Mouse (Mus musculus): ENCODE measurements around the gene Trim46. TPM values are rescaled to one million over a fixed set of nuclear protein-coding genes. Genes with fewer than 3 reads are reported as not detected.

Gene Trim46
- polyA plus RNA-seq, 1 experiment = not detected

DNA sequence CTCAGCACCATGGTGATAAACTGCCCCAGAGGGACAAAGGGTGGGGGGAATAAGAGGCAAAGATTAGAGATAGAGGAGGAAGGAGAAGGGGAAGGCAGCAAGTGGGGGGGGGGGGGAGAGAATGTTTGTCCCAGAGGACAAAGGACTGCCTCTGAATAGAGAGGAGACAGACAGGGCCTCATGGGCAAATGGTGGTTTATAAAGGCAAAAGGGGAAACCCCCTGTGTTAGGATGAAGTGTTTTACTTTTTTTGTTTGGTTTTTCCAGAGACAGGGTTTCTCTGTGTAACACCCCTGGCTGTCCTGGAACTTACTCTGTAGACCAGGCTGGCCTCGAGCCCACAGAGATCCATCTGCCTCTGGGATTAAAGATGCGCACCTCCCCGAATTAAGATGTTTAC lies 14.1 kb upstream of the Trim46 start:
- no peak for TF ChIP-seq CTCF (IDR thresholded peaks at IDR 0.05; ENCODE audit: insufficient read depth, low read depth, low read length)
- TF ChIP-seq POLR2A (IDR thresholded peaks at IDR 0.05; ENCODE audit: insufficient read depth, low read depth, low read length) = no peak
- no peak overlapping the region for H3K27ac ChIP-seq (ENCODE audit: insufficient read depth, low read depth, low read length)
- no peak overlapping the region for H3K4me3 ChIP-seq (ENCODE audit: insufficient read depth, low read depth, low read length)
- WGBS = 75% methylated on average over 3 of the region's 3 CpGs
- no peaks in the 10 kb centered on the region for H3K4me1 ChIP-seq (ENCODE audit: control insufficient read depth, insufficient read depth, low read length)

DNA sequence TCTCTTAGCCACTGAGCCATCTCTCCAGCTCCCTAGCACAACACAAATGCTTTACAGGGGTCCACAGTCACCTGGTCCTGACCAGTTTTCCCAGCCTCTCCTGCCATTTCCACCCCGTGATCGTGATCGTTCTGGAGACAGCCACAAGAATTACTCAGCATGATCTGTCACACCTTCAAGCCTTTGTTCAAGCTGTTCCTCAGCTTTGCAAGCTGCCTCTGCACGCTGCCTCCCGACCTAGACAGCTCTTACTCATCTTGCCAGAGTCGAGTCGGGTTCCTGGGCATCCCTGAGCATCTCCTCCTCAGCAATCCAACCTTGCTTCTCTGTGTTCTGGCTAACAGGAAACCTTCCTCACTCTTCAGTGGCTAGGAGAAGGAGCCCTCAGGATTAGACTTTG lies 13.0 kb upstream of the Trim46 start, which contains the start of gene Dpm3:
Dpm3 (plus strand) TSS at position 283 of the 400 bp plus-strand sequence.
- 37% methylated on average over 7 of the region's 7 CpGs for WGBS
- Histone ChIP-seq H3K4me3 (ENCODE audit: insufficient read depth, low read depth, low read length) (no peak within 1 kb of the TSS), H3K27ac (ENCODE audit: insufficient read depth, low read depth, low read length) (no peak within 1 kb of the TSS), H3K4me1 (ENCODE audit: control insufficient read depth, insufficient read depth, low read length) (no peaks in the 10 kb centered on the region)
- TF ChIP-seq POLR2A (IDR thresholded peaks at IDR 0.05; ENCODE audit: insufficient read depth, low read depth, low read length) = no peak
- no peak for TF ChIP-seq CTCF (IDR thresholded peaks at IDR 0.05; ENCODE audit: insufficient read depth, low read depth, low read length)

DNA sequence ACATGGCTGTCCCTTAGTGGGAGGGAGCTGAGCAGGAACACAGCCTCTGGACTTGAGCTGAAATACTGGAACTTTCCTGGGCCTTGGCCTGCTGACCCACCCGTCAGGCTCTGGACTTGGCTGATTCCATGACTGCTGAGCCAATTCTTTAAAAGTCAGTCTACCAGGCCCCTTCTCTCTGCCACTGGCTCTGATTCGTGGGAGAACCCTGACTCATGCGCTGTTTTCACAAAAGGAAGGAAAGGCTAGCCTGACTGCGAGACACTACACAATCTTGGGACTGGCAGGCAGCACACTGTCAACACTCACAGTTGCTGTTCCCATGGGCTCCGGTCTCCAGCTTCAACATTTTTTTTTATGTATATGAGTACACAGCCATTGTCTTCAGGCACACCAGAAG lies 10.1 kb upstream of the Trim46 start:
- TF ChIP-seq POLR2A (IDR thresholded peaks at IDR 0.05; ENCODE audit: insufficient read depth, low read depth, low read length) (no peak), CTCF (IDR thresholded peaks at IDR 0.05; ENCODE audit: insufficient read depth, low read depth, low read length) (no peak)
- H3K4me1 ChIP-seq (ENCODE audit: control insufficient read depth, insufficient read depth, low read length) = peaks cover 4% of the 10 kb centered on the region
- WGBS = 66% methylated on average over 5 of the region's 5 CpGs
- H3K27ac ChIP-seq (ENCODE audit: insufficient read depth, low read depth, low read length) = no peak overlapping the region
- no peak overlapping the region for H3K4me3 ChIP-seq (ENCODE audit: insufficient read depth, low read depth, low read length)

DNA sequence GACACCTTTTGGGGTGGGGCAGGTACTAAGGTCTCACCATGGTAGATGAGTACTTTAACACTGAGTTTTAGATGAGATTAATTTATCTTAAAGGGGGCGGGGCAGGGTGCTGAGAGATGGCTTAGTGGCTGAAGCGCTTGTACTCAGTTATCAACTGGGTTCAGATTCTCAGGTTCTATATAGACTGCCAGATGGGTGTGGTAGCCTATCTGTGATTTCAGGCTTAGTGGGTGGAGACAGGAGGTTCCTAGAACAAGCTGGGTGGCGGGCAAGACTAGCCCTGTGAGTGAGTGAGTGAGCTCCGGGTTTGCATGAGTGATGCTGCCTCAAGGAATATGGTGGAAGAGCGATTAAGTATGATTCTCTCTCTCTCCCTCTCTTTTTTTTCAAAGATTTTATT lies 8.9 kb upstream of the Trim46 start:
- Histone ChIP-seq H3K27ac (ENCODE audit: insufficient read depth, low read depth, low read length) (no peak overlapping the region), H3K4me1 (ENCODE audit: control insufficient read depth, insufficient read depth, low read length) (peaks cover 5% of the 10 kb centered on the region), H3K4me3 (ENCODE audit: insufficient read depth, low read depth, low read length) (no peak overlapping the region)
- TF ChIP-seq CTCF (IDR thresholded peaks at IDR 0.05; ENCODE audit: insufficient read depth, low read depth, low read length) = no peak
- TF ChIP-seq POLR2A (IDR thresholded peaks at IDR 0.05; ENCODE audit: insufficient read depth, low read depth, low read length) = no peak
- 94% methylated on average over 5 of the region's 5 CpGs for WGBS

DNA sequence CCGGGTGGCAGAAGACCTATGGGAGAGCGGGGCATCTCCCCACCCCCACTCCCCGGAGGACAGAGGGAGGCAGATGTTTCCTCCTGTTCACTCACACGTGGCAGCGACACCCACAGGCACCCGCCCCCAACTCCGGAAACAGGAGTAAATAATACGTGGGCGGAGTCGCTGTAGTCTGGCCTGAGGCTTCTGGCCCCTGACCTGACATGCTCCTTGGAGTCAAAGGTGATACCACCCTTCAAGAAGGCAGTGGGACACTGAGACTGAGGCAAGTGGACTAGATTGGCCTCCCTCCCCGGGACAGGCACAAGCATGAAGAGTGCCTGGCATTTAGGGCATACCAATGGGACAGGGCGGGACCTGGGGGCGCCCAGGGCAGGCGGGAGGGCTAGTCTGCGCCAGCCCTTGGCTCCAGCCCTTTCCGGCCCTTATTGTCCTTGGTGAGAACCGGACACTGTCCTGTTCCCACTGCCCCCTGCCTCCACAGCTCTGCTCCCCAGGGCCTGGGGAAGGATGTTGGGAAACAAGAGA lies 5.3 kb upstream of the Trim46 start:
- peaks cover 10% of the 10 kb centered on the region for H3K4me1 ChIP-seq (ENCODE audit: control insufficient read depth, insufficient read depth, low read length)
- WGBS = 9% methylated on average over 17 of the region's 17 CpGs
- no peak overlapping the region for H3K4me3 ChIP-seq (ENCODE audit: insufficient read depth, low read depth, low read length)
- TF ChIP-seq CTCF (IDR thresholded peaks at IDR 0.05; ENCODE audit: insufficient read depth, low read depth, low read length) (no peak), POLR2A (IDR thresholded peaks at IDR 0.05; ENCODE audit: insufficient read depth, low read depth, low read length) (no peak)
- H3K27ac ChIP-seq (ENCODE audit: insufficient read depth, low read depth, low read length) = no peak overlapping the region

DNA sequence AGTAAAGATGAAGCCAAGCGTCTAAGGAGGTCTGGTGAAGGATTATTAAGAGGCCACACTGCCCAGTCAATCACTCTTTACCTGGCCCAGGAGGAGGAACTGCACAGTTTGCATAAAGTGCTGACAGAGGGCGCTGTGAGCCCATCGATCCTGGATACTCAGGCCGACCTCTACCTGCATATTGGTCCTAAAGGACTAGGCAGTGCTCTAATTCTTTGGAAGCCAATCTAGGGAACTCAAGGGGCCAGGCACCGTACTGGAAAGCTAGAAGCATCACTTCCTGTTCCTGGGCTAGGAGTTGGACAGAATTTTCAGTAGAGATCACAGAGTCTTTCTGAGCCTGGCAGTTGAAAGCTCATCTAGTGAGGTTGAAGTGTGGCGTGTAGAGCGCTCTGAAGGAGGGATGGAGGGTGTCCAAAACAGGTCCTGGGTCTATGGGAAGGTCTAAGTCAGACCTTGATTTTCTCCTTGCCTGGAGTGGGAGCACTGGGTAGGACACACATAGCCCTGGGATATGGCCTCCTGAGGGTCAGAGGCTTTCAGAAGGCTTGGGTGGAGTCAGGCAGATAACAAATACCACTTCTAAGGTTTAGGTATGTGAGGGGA lies 4.4 kb upstream of the Trim46 start:
- H3K27ac ChIP-seq (ENCODE audit: insufficient read depth, low read depth, low read length) = no peak overlapping the region
- H3K4me3 ChIP-seq (ENCODE audit: insufficient read depth, low read depth, low read length) = no peak overlapping the region
- WGBS = 25% methylated on average over 7 of the region's 7 CpGs
- H3K4me1 ChIP-seq (ENCODE audit: control insufficient read depth, insufficient read depth, low read length) = peaks cover 10% of the 10 kb centered on the region
- TF ChIP-seq POLR2A (IDR thresholded peaks at IDR 0.05; ENCODE audit: insufficient read depth, low read depth, low read length) = no peak
- no peak for TF ChIP-seq CTCF (IDR thresholded peaks at IDR 0.05; ENCODE audit: insufficient read depth, low read depth, low read length)

DNA sequence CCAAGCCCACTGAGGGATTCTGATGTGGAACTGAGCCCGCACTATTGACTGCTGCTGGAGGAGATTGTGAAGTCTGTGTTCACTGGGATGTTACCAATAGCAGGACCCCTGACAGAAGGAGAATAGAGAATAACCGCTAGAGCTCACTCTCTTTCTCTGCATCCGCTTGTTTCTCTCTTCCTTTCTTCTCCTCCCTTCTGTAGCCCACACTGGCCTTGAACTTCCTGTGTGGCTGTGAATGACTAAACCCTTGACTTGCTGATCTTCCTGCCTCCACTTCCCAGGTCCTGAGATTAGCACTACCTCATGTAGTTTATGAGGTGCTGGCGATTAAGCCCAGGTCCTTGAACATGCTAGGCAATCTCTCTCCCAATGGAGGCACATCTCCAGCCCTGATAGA lies 1.4 kb upstream of the Trim46 start:
- TF ChIP-seq POLR2A (IDR thresholded peaks at IDR 0.05; ENCODE audit: insufficient read depth, low read depth, low read length) (no peak), CTCF (IDR thresholded peaks at IDR 0.05; ENCODE audit: insufficient read depth, low read depth, low read length) (no peak)
- Histone ChIP-seq H3K4me3 (ENCODE audit: insufficient read depth, low read depth, low read length) (no peak overlapping the region), H3K27ac (ENCODE audit: insufficient read depth, low read depth, low read length) (no peak overlapping the region), H3K4me1 (ENCODE audit: control insufficient read depth, insufficient read depth, low read length) (peaks cover 23% of the 10 kb centered on the region)
- WGBS = 79% methylated on average over 4 of the region's 4 CpGs

DNA sequence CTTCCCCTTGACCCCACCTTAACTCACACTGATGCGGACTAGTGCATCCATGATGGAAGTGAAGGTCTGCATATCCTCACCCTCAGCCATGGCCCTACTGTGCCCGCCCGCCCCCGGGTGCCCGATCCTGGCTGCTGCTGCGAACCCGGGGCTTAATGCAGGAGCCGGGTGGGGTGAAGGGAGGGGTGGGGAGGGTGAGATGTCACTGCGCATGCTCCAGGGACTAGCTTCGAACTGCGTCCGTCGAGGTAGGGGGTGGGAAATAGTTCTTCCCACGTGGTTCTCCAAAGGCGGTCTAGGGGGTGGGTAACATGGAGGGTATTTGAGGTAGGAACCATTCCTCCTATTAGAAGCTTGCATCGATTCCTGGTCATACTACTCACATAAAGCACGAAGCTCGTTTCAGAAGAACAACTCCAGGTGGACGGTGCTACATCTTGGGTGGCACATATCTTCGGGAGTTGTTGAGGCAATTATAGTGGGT lies 379 bp downstream of the Trim46 start, which contains the start of gene Krtcap2:
Krtcap2 (plus strand) TSS at position 279 of the 484 bp plus-strand sequence.
- H3K4me3 ChIP-seq (ENCODE audit: insufficient read depth, low read depth, low read length) = peak within 1 kb of the TSS; percentile 95
- peaks cover 21% of the 10 kb centered on the region for H3K4me1 ChIP-seq (ENCODE audit: control insufficient read depth, insufficient read depth, low read length)
- TF ChIP-seq POLR2A (IDR thresholded peaks at IDR 0.05; ENCODE audit: insufficient read depth, low read depth, low read length) (peak; percentile 39; the same call in 1 of the 2 replicates), CTCF (IDR thresholded peaks at IDR 0.05; ENCODE audit: insufficient read depth, low read depth, low read length) (no peak)
- 1% methylated on average over 20 of the region's 20 CpGs for WGBS
- H3K27ac ChIP-seq (ENCODE audit: insufficient read depth, low read depth, low read length) = peak within 1 kb of the TSS; percentile 88

DNA sequence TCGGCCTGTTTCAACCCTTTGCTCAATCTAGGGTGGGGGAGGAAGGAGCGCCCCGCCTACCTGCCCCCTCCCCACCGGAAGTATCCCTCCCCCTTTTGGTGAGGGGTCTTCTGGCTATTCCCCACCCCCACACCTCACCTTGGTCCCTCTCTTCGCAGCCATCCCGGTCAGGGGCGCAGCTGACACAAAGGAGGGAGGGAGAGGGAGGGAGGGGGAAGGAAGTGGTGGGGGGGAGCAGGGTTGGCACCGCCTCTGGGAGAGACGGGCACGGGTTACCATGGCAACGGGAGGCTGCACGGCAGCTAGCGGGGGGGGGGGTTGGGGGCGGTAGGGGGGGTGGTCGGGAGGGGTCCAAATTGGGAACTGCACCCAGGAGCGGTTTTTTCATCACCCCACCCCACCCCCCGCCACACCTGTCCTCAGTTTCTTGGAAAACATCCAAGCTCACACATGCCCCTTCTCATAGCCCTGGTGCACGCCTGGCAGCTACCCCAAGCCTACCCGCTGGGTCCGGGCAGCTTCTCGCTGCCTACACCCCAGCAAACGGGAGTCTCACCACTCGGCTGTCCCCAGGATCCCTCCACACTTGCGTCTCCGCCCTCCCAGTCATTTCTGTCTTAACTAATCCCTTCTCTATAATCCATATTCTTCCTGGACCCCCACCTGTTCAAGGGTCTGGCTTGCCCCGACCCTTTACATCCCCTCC lies 974 bp downstream of the Trim46 start:
- Histone ChIP-seq H3K27ac (ENCODE audit: insufficient read depth, low read depth, low read length) (peak overlapping the region; percentile 85), H3K4me3 (ENCODE audit: insufficient read depth, low read depth, low read length) (peak overlapping the region; percentile 64), H3K4me1 (ENCODE audit: control insufficient read depth, insufficient read depth, low read length) (peaks cover 21% of the 10 kb centered on the region)
- 2% methylated on average over 25 of the region's 26 CpGs for WGBS
- no peak for TF ChIP-seq CTCF (IDR thresholded peaks at IDR 0.05; ENCODE audit: insufficient read depth, low read depth, low read length)
- peak; percentile 10; the same call in 1 of the 2 replicates for TF ChIP-seq POLR2A (IDR thresholded peaks at IDR 0.05; ENCODE audit: insufficient read depth, low read depth, low read length)

All from olfactory bulb, adult 2 months (tissue).